Mouse (Mus musculus) heart, postnatal 0 days (tissue): ENCODE data around the gene Mettl3.

Experiments
- CTCF ChIP-seq: IDR thresholded peaks from 2 replicates; pipeline ENCODE4 v1.5.1; 2016; ENCODE audit warnings: antibody characterized with exemption, control low read depth, low read depth
- EP300 ChIP-seq: IDR thresholded peaks from 2 replicates; pipeline ENCODE4 v1.6.1; 2016; ENCODE audit warnings: antibody characterized with exemption, low read depth

- TF ChIP-seq CTCF (no peak), EP300 (no peak)
These were observed 23.2 kb upstream of the Mettl3 start, which contains the start of gene Sall2 for GRCm38 (mm10) chr14:52327910-52328812.
